Mouse (Mus musculus): ENCODE results near the gene Zfp672. TPM values are rescaled to one million over a fixed set of nuclear protein-coding genes. Genes with fewer than 3 reads are reported as not detected.
"Not testable (repeated sequence)": the region's sequence is repeated elsewhere in the genome, so short reads cannot be mapped to it uniquely, and the experiment has no call there.

Gene Zfp672
- polyA plus RNA-seq, 1 experiment from 2014 or later, result 72.2 TPM

GRCm38 (mm10) chr11:58326781-58327180 is 3.4 kb downstream of the Zfp672 start:
- no peak for DNase-seq (ENCODE audit: low spot score)

GRCm38 (mm10) chr11:58324614-58325229 is 5.4 kb downstream of the Zfp672 start:
- no peak for DNase-seq (ENCODE audit: low spot score)

GRCm38 (mm10) chr11:58323570-58324340 is 6.4 kb downstream of the Zfp672 start:
- DNase-seq (ENCODE audit: low spot score), result no peak

- DNase-seq (ENCODE audit: low spot score), result peak; percentile 96
Observed at GRCm38 (mm10) chr11:58322824-58323569, 7.1 kb downstream of the Zfp672 start.

- DNase-seq (ENCODE audit: low spot score), result no peak
Observed at GRCm38 (mm10) chr11:58316768-58317390, 13.3 kb downstream of the Zfp672 start.

- DNase-seq (ENCODE audit: low spot score), result no peak
Observed at GRCm38 (mm10) chr11:58316344-58316743, 13.8 kb downstream of the Zfp672 start.

- DNase-seq (ENCODE audit: low spot score), result no peak
Observed at GRCm38 (mm10) chr11:58315536-58316168, 14.5 kb downstream of the Zfp672 start.

GRCm38 (mm10) chr11:58314069-58314468 is 16.1 kb downstream of the Zfp672 start:
- no peak for DNase-seq (ENCODE audit: low spot score)

- DNase-seq (ENCODE audit: low spot score), result no peak
Observed at GRCm38 (mm10) chr11:58308661-58309060, 21.5 kb downstream of the Zfp672 start.

GRCm38 (mm10) chr11:58307411-58308080 is 22.6 kb downstream of the Zfp672 start:
- DNase-seq (ENCODE audit: low spot score), result peak; percentile 65

GRCm38 (mm10) chr11:58306860-58307308 is 23.3 kb downstream of the Zfp672 start, which contains the start of gene Zfp692:
Zfp692 (plus strand) TSS chr11:58307069.
- DNase-seq (ENCODE audit: low spot score), result peak; percentile 94

GRCm38 (mm10) chr11:58305299-58305698 is 24.8 kb downstream of the Zfp672 start:
- not testable (repeated sequence) for DNase-seq (ENCODE audit: low spot score)

GRCm38 (mm10) chr11:58303594-58303993 is 26.5 kb downstream of the Zfp672 start:
- peak; percentile 7 for DNase-seq (ENCODE audit: low spot score)

- DNase-seq (ENCODE audit: low spot score), result no peak
Observed at GRCm38 (mm10) chr11:58302774-58303445, 27.2 kb downstream of the Zfp672 start.

GRCm38 (mm10) chr11:58301837-58302754 is 28.0 kb downstream of the Zfp672 start:
- DNase-seq (ENCODE audit: low spot score), result peak; percentile 96

- DNase-seq (ENCODE audit: low spot score), result peak; percentile 71
Observed at GRCm38 (mm10) chr11:58301057-58301456, 29.1 kb downstream of the Zfp672 start.

- DNase-seq (ENCODE audit: low spot score), result no peak
Observed at GRCm38 (mm10) chr11:58297396-58297795, 32.7 kb downstream of the Zfp672 start.

- DNase-seq (ENCODE audit: low spot score), result no peak
Observed at GRCm38 (mm10) chr11:58292791-58293190, 37.3 kb downstream of the Zfp672 start.

GRCm38 (mm10) chr11:58290812-58291211 is 39.3 kb downstream of the Zfp672 start:
- DNase-seq (ENCODE audit: low spot score), result no peak

All from thymus, postnatal 0 days (tissue).